Mouse (Mus musculus): ENCODE data around the gene Tssk2. TPM values are rescaled to one million over a fixed set of nuclear protein-coding genes. Genes with fewer than 3 reads are reported as not detected.

Tssk2 gene
- total RNA-seq, 4 experiments from 2014 or later = not detected

GRCm38 (mm10) chr16:17896091-17896490 lies 2.3 kb upstream of the Tssk2 start:
- DNase-seq (ENCODE audit: low spot score in 2 of 2) = no peak

DNA sequence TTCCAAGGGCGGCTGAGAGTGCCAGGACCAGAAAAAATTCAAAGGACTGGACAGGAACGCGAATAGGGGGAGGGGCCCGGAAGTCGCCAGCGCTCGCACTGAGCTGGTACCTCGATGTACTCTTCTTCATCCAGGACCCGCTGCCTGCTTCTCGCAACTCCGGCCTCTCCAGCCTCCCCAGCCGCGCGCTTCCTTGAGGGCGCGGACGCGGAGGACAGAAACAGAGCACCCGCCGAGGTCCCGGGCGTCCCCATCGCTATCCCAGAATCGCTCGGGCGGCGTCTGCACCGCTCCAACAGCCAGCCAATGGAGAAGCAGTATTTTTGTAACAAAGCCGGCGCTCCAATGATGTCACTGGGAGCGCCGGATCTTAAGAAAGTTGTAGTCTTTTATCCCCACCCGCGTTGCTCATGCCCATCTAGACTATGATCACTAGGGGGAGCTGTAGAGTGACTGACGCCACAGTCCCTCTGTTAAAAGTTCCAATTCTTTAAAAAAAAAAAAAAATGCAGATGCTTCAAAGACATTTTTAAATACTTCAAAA lies 12.7 kb downstream of the Tssk2 start, which contains the start of gene Ess2:
Gene Ess2, minus strand, starts transcription at position 297 of the 544 bp plus-strand sequence.
- DNase-seq (ENCODE audit: low spot score in 2 of 2) = peak; percentile 80 to 87

DNA sequence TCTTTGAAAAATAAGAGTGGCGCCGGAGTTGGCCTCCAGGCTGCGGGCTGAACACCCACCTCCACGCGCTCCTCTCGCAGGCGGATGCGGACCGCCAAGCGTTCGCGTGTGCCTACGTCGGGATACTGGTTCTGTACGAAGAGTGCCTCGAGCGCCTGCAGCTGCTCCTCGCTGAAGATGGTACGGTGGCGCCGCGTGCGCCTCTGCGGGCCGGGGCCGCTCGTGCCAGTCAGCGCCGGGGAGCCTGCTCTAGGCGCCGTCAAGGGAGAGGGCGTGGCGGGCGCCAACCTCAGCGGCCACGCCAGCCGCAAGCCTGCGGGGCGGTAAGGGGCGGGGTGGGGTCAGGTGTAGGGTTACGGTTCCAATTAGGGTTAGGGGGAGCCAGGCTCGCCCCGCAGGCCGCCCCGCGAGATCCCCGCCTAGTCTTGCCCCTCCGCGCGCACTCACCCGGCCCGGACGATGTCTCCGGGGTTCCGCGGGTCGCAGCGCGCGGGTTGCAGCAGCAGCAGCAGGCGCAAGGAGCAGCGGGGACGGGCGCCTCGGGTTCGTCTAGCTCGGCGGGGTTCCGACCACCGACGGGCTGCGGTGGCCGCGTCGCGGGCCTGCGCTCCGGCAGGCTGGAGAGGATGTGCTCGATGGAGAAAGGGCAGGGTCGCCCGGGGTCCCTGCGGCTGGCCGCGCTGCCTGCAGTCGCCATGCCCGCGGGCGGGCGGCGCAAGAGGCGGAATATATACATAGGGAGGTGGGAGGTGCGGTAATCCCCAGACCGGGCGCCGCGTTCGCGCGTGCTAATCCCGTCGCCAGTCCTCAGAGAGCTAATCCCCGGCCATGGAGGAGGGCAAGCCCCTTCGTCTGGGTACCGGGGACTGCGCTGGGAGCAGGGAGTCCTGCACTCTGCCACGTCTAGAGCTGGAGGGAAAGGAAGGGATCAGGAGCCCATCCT lies 16.1 kb downstream of the Tssk2 start, which contains the start of gene Gsc2:
Gene Gsc2, minus strand, starts transcription at position 753 of the 943 bp plus-strand sequence.
- DNase-seq (ENCODE audit: low spot score in 2 of 2) = no peak

GRCm38 (mm10) chr16:17920586-17920985 lies 22.1 kb downstream of the Tssk2 start:
- no peak for DNase-seq (ENCODE audit: low spot score in 2 of 2)

DNA sequence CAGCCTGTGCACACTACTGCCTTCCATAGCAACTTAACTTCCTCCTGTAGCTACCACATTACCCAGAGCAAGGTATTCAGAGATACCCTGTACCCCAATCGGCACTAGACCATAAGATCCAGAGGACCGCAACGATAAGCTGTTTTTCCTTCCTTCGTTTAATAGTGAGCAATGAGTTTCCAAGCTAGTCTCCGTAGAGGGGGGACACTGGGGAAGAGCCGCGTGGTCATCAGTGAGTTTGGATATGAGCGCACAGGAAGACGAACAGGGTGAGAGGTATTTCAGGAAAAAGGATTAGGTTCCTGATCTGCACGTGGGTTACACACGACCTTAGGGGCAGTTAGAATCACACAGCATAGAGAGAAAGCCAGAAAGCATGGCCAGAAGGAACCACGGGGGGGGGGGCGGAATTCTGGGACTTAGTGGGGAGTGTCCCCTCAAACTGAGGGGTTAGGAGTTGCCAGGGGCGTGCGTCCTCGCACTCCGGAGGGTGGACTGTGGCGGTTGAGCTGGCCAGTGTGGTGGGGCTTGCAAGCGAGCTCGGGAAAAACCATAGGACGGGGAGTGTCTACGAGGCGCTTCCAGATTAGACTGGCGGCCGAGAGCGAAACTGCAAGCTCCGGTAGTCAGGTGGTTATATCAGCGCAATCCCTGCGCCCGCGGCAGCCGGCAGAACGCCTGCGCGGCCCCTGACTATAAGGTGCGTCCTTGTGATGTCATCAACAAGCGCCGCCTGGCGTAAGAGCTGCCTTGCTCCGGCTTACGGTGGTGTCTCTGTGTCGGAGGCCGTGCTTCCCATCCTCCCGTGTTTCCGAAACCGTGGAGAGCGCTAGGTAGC lies 23.1 kb downstream of the Tssk2 start:
- peak; percentile 88 to 94 for DNase-seq (ENCODE audit: low spot score in 2 of 2)

- DNase-seq (ENCODE audit: low spot score in 2 of 2) = no peak
Observed at GRCm38 (mm10) chr16:17922163-17922538, 23.7 kb downstream of the Tssk2 start.

GRCm38 (mm10) chr16:17927351-17928082 lies 29.1 kb downstream of the Tssk2 start:
- no peak for DNase-seq (ENCODE audit: low spot score in 2 of 2)

DNA sequence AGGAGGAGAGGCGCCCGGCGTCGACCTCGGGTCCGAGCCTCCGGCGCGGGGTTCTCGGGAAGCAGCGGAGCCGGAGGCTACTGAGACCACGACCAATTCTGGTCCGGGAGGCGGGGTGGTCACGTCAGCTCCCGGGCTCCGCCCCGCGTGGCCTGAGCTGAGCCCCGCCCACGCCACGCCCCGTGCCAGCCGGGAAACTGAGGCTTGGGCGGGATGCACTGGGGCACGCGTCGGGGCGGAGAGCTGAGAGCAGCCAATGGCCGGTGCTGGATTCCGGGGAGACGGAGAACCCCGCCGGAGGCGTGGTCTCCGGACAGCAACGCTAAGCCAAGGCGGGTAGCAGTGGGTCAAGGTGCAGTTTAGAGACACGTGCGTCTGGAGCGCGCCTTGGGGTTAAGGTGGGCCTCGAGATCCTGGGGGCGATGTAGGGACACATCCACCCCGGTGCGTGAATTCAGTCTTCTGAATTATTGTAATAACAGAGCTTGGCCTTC lies 29.7 kb downstream of the Tssk2 start, which contains the start of gene Slc25a1:
Gene Slc25a1, minus strand, starts transcription at position 133 of the 494 bp plus-strand sequence.
- DNase-seq (ENCODE audit: low spot score in 2 of 2) = peak; percentile 48 to 55

GRCm38 (mm10) chr16:17928627-17929104 lies 30.2 kb downstream of the Tssk2 start:
- no peak for DNase-seq (ENCODE audit: low spot score in 2 of 2)

DNA sequence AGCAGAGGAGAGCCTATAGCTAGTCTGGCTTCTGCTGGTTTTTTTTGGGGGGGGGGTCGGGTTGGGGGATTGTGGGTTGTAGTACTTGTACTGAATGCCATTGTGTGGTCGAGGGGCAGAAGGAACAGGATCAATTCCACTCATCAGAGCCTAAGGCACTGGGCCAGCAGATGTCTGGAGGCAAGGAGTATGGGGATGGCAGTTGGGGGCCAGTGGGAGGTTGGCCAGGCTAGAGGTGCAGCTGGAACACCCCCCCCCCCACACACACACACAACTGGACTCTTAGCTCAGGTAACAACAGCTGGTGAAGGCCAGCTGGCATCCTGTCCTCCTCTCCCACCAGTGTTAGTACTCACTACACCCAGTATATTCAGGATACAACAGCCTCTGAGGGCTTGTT lies 30.8 kb downstream of the Tssk2 start:
- no peak for DNase-seq (ENCODE audit: low spot score in 2 of 2)

- DNase-seq (ENCODE audit: low spot score in 2 of 2) = no peak
Observed at GRCm38 (mm10) chr16:17929631-17930030, 31.2 kb downstream of the Tssk2 start.

DNA sequence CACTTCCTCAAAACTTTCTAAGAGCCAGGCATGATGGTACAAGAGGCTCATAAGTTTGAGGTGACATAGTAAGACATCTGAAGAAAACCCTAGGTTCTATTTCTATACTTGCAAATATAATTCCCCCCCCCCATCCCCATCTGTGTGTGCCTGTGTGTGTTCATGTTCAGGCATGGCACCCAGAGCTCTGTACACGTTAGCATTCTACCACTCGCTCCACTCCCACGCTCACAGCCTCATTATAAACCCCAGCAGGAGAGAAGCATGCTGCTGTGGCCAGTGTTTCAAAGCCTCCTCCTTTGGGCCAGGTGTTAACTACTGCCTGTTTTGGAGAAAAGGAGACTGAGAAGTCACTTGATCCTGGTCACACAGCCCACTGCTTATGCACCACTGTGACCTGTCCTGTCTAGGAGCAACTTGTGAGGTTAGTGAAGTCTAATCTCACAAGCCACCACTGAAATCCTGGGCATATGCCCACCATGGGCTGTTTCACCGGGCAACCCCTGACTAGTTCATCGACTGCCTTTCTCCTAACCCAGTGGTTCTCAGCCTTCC lies 33.5 kb downstream of the Tssk2 start:
- no peak for DNase-seq (ENCODE audit: low spot score in 2 of 2)

DNA sequence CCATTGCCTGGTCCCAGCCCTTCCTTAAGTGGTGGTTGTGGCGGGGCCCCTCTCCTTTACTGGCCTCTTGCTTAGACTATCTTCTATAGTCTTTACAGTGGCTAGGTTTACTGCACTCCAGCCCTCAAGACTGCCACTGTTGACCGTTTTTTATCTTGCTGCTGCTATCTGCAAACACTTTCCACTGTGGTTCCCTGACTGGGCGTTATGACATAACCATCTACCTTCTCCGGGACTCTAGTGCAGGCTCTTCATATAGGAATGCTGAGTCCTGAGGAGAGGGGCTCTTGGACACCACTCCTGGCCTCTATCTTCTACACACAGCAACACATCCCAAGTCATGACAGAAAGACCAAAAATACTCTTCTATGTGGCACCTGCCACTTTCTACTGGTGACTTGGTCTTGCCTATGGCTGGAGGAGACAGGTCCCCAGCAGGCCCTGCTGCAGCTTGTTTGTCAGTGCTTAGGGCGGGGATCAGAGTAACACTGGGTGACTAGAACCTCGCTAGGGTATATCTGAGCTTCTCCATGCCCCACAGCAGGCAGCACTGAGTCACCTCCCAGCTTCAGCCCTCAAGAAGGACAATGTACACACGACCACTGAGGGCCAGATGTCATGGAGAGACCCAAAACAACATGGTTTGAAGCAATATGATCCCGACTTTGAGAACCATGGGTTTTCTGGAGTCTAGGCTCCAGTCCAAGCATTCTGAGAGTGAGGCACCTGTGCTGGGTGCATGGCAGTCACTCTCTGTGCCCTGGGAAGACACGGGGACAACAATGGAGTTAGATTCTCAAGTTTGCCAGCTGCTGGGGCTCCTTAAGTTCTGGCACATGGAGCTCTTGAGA lies 35.4 kb downstream of the Tssk2 start:
- DNase-seq (ENCODE audit: low spot score in 2 of 2) = no peak

- no peak for DNase-seq (ENCODE audit: low spot score in 2 of 2)
Observed at GRCm38 (mm10) chr16:17934445-17934910, 36.0 kb downstream of the Tssk2 start.

- no peak for DNase-seq (ENCODE audit: low spot score in 2 of 2)
Observed at GRCm38 (mm10) chr16:17936776-17937175, 38.3 kb downstream of the Tssk2 start.

- no peak for DNase-seq (ENCODE audit: low spot score in 2 of 2)
Observed at GRCm38 (mm10) chr16:17938187-17938586, 39.8 kb downstream of the Tssk2 start.

- no peak for DNase-seq (ENCODE audit: low spot score in 2 of 2)
Observed at GRCm38 (mm10) chr16:17938821-17939220, 40.4 kb downstream of the Tssk2 start.

DNA sequence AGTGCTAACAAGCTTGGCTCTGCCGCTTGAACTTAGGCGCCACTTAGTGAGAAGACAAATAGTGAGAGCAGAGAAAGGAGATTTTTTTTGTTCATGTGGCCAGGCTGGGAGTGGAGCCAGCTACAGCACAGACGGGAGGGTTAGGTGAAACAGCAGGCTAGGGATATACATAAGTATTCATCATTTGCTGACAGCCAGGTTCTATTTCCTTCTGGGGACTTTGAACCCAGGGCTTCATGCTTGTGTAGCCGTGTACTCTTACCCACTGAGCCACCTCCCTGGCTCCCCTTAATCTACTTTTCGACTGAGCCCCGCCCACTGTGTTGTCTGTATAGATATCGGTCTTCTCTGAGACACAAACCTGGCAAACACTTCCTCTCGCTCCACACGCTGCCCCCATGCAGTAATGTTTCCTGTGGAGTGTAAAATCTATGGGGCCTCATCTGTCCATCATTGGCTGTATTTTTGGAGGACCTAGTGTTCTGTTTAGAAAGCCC lies 40.9 kb downstream of the Tssk2 start:
- DNase-seq (ENCODE audit: low spot score in 2 of 2) = no peak

GRCm38 (mm10) chr16:17943466-17943865 lies 45.0 kb downstream of the Tssk2 start:
- no peak for DNase-seq (ENCODE audit: low spot score in 2 of 2)

Measured in gastrocnemius, adult 8-10 months (tissue).